Mouse (Mus musculus) G1E (cell line): Measurements from ENCODE around the gene Hoxa1. TPM values are rescaled to one million over a fixed set of nuclear protein-coding genes. Genes with fewer than 3 reads are reported as not detected.

Experiments
- ATAC-seq: 2 replicates; pipeline ENCODE4 v1.8.0; 2016; ENCODE audit warnings: mild to moderate bottlenecking; ENCODE audit not compliant: insufficient number of reproducible peaks, poor library complexity, low FRiP score, severe bottlenecking; ENCODE audit errors: extremely low read depth
- DNase-seq: peaks from one replicate; pipeline ENCODE4 v3.0.0; 2012; ENCODE audit warnings: low spot score
- H3K27me3 ChIP-seq: 2 replicates; pipeline ENCODE4 v1.6.1; 2012; ENCODE audit warnings: mild to moderate bottlenecking, low read length, inconsistent platforms; ENCODE audit not compliant: insufficient read depth
- H3K36me3 ChIP-seq: replicated peaks from 2 replicates; pipeline ENCODE3; 2012; ENCODE audit warnings: mild to moderate bottlenecking, inconsistent platforms
- H3K4me1 ChIP-seq: 2 replicates; pipeline ENCODE4 v1.6.1; 2012; ENCODE audit warnings: low read depth, low read length, inconsistent platforms, mixed read lengths; ENCODE audit not compliant: insufficient read depth
- H3K4me3 ChIP-seq: 2 replicates; pipeline ENCODE4 v1.5.1; 2012; ENCODE audit warnings: low read depth, mild to moderate bottlenecking, inconsistent platforms, low read length, moderate library complexity, mixed read lengths
- H3K9me3 ChIP-seq: replicated peaks from 2 replicates; pipeline ENCODE4 v1.6.1; 2012; ENCODE audit warnings: inconsistent platforms
- CTCF ChIP-seq: IDR thresholded peaks from 2 replicates; pipeline ENCODE4 v1.5.1; 2012; ENCODE audit warnings: low read depth, low read length, inconsistent platforms, mixed read lengths
- GATA1 ChIP-seq: IDR thresholded peaks from 2 replicates; pipeline ENCODE4 v1.6.1; 2012; ENCODE audit warnings: borderline replicate concordance, low read length, inconsistent platforms, mixed read lengths
- GATA2 ChIP-seq: IDR thresholded peaks from 2 replicates; pipeline ENCODE4 v1.6.1; 2012; ENCODE audit warnings: low read depth, low read length, inconsistent platforms, borderline replicate concordance
- POLR2AphosphoS5 ChIP-seq: IDR thresholded peaks from 2 replicates; pipeline ENCODE4 v1.6.1; 2012; ENCODE audit warnings: low read depth, low read length, inconsistent platforms; ENCODE audit not compliant: insufficient replicate concordance
- TAL1 ChIP-seq: conservative IDR thresholded peaks from 2 replicates; pipeline ENCODE4 v1.6.1; 2012; ENCODE audit warnings: low read depth, low read length, inconsistent platforms, mixed read lengths
- polyA plus RNA-seq: library from polyadenylated mRNA; stranded (reverse); fragments of >175 nt; gene quantifications from 2 replicates; pipeline ENCODE4 v1.2.3, GENCODE M21; 2012
- total RNA-seq, 2 experiments: library from RNA; stranded (forward) in 1 of 2; stranded (reverse) in 1 of 2; fragments of 200-1000 nt in 1 of 2; fragments of >200 nt in 1 of 2; fragmentation: Nextera tagmentation in 1 of 2; gene quantifications; 2 replicates each; pipeline ENCODE4 v1.2.3; 2014 to 2017

Gene Hoxa1
- total and polyA plus RNA-seq, 3 experiments = 0.22 TPM; not detected in 2

DNA sequence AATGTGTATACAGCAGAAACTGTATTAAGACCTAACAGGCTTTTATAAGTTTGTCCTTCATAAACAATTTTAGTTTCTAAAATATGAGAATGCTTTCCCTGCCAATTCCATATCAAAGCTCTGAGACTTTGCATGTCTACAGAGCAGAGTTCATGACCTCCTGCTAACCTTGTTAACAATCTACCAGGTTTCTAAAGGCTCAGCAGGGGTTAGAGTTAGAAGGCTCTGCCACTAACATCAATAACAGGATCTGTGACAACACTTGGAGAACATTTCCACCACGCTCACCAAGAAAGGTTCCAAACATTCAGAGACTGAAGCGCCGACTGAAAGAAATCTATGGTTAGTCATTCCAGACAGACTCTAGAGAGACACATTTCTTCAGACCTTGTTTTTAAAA lies 51.9 kb downstream of the Hoxa1 start:
- Histone ChIP-seq H3K4me1 (no peaks in the 10 kb centered on the region), H3K4me3 (no peak overlapping the region), H3K36me3 (no peaks in the 10 kb centered on the region), H3K9me3 (no peaks in the 10 kb centered on the region), H3K27me3 (no peaks in the 10 kb centered on the region)
- ATAC-seq (no peak), DNase-seq (no peak)
- TF ChIP-seq POLR2AphosphoS5 (no peak), GATA1 (no peak), GATA2 (no peak), CTCF (no peak), TAL1 (no peak)

Other genes starting within 250 kb of the Hoxa1 start
- gene Skap2, start 145.8 kb downstream of the Hoxa1 start, total RNA-seq (2014; fragmentation: Nextera tagmentation) = 26.6 and 32.7 TPM in 2 replicates
- 143 and 163 TPM in 2 replicates for gene Skap2, start 145.8 kb downstream of the Hoxa1 start, total RNA-seq (2017)
- gene Skap2, start 145.8 kb downstream of the Hoxa1 start, polyA plus RNA-seq = 4.7 and 5.2 TPM in 2 replicates
- gene Hoxa2, start 6.5 kb upstream of the Hoxa1 start, total RNA-seq (2014; fragmentation: Nextera tagmentation) = not detected in 2 replicates
- 0.06 TPM in 1 of 2 replicates, not detected in the other for gene Hoxa2, start 6.5 kb upstream of the Hoxa1 start, total RNA-seq (2017)
- not detected in 2 replicates for gene Hoxa2, start 6.5 kb upstream of the Hoxa1 start, polyA plus RNA-seq
- gene 5730596B20Rik, start 19.2 kb upstream of the Hoxa1 start, total RNA-seq (2014; fragmentation: Nextera tagmentation) = not detected in 2 replicates
- gene 5730596B20Rik, start 19.2 kb upstream of the Hoxa1 start, total RNA-seq (2017) = 0.05 and 0.06 TPM in 2 replicates
- gene 5730596B20Rik, start 19.2 kb upstream of the Hoxa1 start, polyA plus RNA-seq = not detected in 2 replicates
- gene Hoxa4, start 33.4 kb upstream of the Hoxa1 start, total RNA-seq (2014; fragmentation: Nextera tagmentation) = not detected in 2 replicates
- gene Hoxa4, start 33.4 kb upstream of the Hoxa1 start, total RNA-seq (2017) = not detected in 2 replicates
- gene Hoxa4, start 33.4 kb upstream of the Hoxa1 start, polyA plus RNA-seq = not detected in 2 replicates
- not detected in 2 replicates for gene Hoxa5, start 46.3 kb upstream of the Hoxa1 start, total RNA-seq (2014; fragmentation: Nextera tagmentation)
- 0.05 and 0.06 TPM in 2 replicates for gene Hoxa5, start 46.3 kb upstream of the Hoxa1 start, total RNA-seq (2017)
- gene Hoxa5, start 46.3 kb upstream of the Hoxa1 start, polyA plus RNA-seq = not detected in 2 replicates
- gene Hoxa6, start 50.4 kb upstream of the Hoxa1 start, total RNA-seq (2014; fragmentation: Nextera tagmentation) = not detected in 2 replicates
- 0.16 TPM in 1 of 2 replicates, not detected in the other for gene Hoxa6, start 50.4 kb upstream of the Hoxa1 start, total RNA-seq (2017)
- not detected in 2 replicates for gene Hoxa6, start 50.4 kb upstream of the Hoxa1 start, polyA plus RNA-seq
- not detected in 2 replicates for gene Hoxa3, start 55.0 kb upstream of the Hoxa1 start, total RNA-seq (2014; fragmentation: Nextera tagmentation)
- 0.16 and 0.17 TPM in 2 replicates for gene Hoxa3, start 55.0 kb upstream of the Hoxa1 start, total RNA-seq (2017)
- not detected in 2 replicates for gene Hoxa3, start 55.0 kb upstream of the Hoxa1 start, polyA plus RNA-seq
- gene Gm28308, start 55.0 kb upstream of the Hoxa1 start, total RNA-seq (2014; fragmentation: Nextera tagmentation) = not detected in 2 replicates
- gene Gm28308, start 55.0 kb upstream of the Hoxa1 start, total RNA-seq (2017) = not detected in 2 replicates
- gene Gm28308, start 55.0 kb upstream of the Hoxa1 start, polyA plus RNA-seq = not detected in 2 replicates
- gene Hoxa7, start 63.5 kb upstream of the Hoxa1 start, total RNA-seq (2014; fragmentation: Nextera tagmentation) = not detected in 2 replicates
- gene Hoxa7, start 63.5 kb upstream of the Hoxa1 start, total RNA-seq (2017) = 0.23 and 0.66 TPM in 2 replicates
- 0.11 TPM in 1 of 2 replicates, not detected in the other for gene Hoxa7, start 63.5 kb upstream of the Hoxa1 start, polyA plus RNA-seq
- gene Hoxa9, start 72.8 kb upstream of the Hoxa1 start, total RNA-seq (2014; fragmentation: Nextera tagmentation) = not detected in 2 replicates
- gene Hoxa9, start 72.8 kb upstream of the Hoxa1 start, total RNA-seq (2017) = 0.05 and 0.12 TPM in 2 replicates
- not detected in 2 replicates for gene Hoxa9, start 72.8 kb upstream of the Hoxa1 start, polyA plus RNA-seq
- not detected in 2 replicates for gene Hoxa10, start 82.5 kb upstream of the Hoxa1 start, total RNA-seq (2014; fragmentation: Nextera tagmentation)
- gene Hoxa10, start 82.5 kb upstream of the Hoxa1 start, total RNA-seq (2017) = 0.05 TPM in 1 of 2 replicates, not detected in the other
- not detected in 2 replicates for gene Hoxa10, start 82.5 kb upstream of the Hoxa1 start, polyA plus RNA-seq
- gene Hoxa11, start 87.5 kb upstream of the Hoxa1 start, total RNA-seq (2014; fragmentation: Nextera tagmentation) = not detected in 2 replicates
- 0.12 TPM in 1 of 2 replicates, not detected in the other for gene Hoxa11, start 87.5 kb upstream of the Hoxa1 start, total RNA-seq (2017)
- not detected in 2 replicates for gene Hoxa11, start 87.5 kb upstream of the Hoxa1 start, polyA plus RNA-seq
- gene Hoxa13, start 102.6 kb upstream of the Hoxa1 start, total RNA-seq (2014; fragmentation: Nextera tagmentation) = not detected in 2 replicates
- not detected in 2 replicates for gene Hoxa13, start 102.6 kb upstream of the Hoxa1 start, total RNA-seq (2017)
- gene Hoxa13, start 102.6 kb upstream of the Hoxa1 start, polyA plus RNA-seq = not detected in 2 replicates
- gene Evx1, start 155.2 kb upstream of the Hoxa1 start, total RNA-seq (2014; fragmentation: Nextera tagmentation) = not detected in 2 replicates
- not detected in 2 replicates for gene Evx1, start 155.2 kb upstream of the Hoxa1 start, total RNA-seq (2017)
- gene Evx1, start 155.2 kb upstream of the Hoxa1 start, polyA plus RNA-seq = not detected in 2 replicates